Mouse (Mus musculus): Measurements from ENCODE around the gene Ugt1a9. TPM values are rescaled to one million over a fixed set of nuclear protein-coding genes. Genes with fewer than 3 reads are reported as not detected.
"Not testable (repeated sequence)": the region's sequence is repeated elsewhere in the genome, so short reads cannot be mapped to it uniquely, and the experiment has no call there.

Ugt1a9 gene
- polyA plus RNA-seq, 1 experiment from 2014 or later: not detected

GRCm38 (mm10) chr1:88077128-88077527 lies 6.5 kb downstream of the Ugt1a9 start:
- no peaks in the 10 kb centered on the region for H3K9me3 ChIP-seq (replicated peaks; ENCODE audit: control insufficient read depth, low read length, poor library complexity, severe bottlenecking)
- no peaks in the 10 kb centered on the region for H3K36me3 ChIP-seq (ENCODE audit: control insufficient read depth, insufficient read depth, low read length)
- no peaks in the 10 kb centered on the region for H3K27me3 ChIP-seq (ENCODE audit: control insufficient read depth, insufficient read depth, low read depth, low read length)
- no peak overlapping the region for H3K27ac ChIP-seq (ENCODE audit: low read length)
- no peaks in the 10 kb centered on the region for H3K4me1 ChIP-seq (ENCODE audit: control insufficient read depth, insufficient read depth, low read length)
- ATAC-seq: no peak
- H3K4me2 ChIP-seq (ENCODE audit: low read length): no peak overlapping the region
- no peak overlapping the region for H3K4me3 ChIP-seq (ENCODE audit: low read depth, low read length)
- no peak overlapping the region for H3K9ac ChIP-seq (ENCODE audit: low read depth, low read length)
- 100% methylated on average over 1 of the region's 1 CpGs for WGBS

GRCm38 (mm10) chr1:88081670-88082069 lies 11.1 kb downstream of the Ugt1a9 start:
- no peak overlapping the region for H3K4me3 ChIP-seq (ENCODE audit: low read depth, low read length)

GRCm38 (mm10) chr1:88086125-88086524 lies 15.5 kb downstream of the Ugt1a9 start:
- no peak overlapping the region for H3K9ac ChIP-seq (ENCODE audit: low read depth, low read length)
- WGBS: 83% methylated on average over 1 of the region's 1 CpGs
- no peaks in the 10 kb centered on the region for H3K9me3 ChIP-seq (replicated peaks; ENCODE audit: control insufficient read depth, low read length, poor library complexity, severe bottlenecking)
- H3K36me3 ChIP-seq (ENCODE audit: control insufficient read depth, insufficient read depth, low read length): no peaks in the 10 kb centered on the region
- no peaks in the 10 kb centered on the region for H3K27me3 ChIP-seq (ENCODE audit: control insufficient read depth, insufficient read depth, low read depth, low read length)
- no peak overlapping the region for H3K4me2 ChIP-seq (ENCODE audit: low read length)
- H3K4me1 ChIP-seq (ENCODE audit: control insufficient read depth, insufficient read depth, low read length): no peaks in the 10 kb centered on the region
- ATAC-seq: no peak
- H3K4me3 ChIP-seq (ENCODE audit: low read depth, low read length): no peak overlapping the region
- no peak overlapping the region for H3K27ac ChIP-seq (ENCODE audit: low read length)

More at GRCm38 (mm10) chr1:88081670-88082069, 11.1 kb downstream of the Ugt1a9 start:
- Histone ChIP-seq H3K4me1 (ENCODE audit: control insufficient read depth, insufficient read depth, low read length) (no peaks in the 10 kb centered on the region), H3K9me3 (replicated peaks; ENCODE audit: control insufficient read depth, low read length, poor library complexity, severe bottlenecking) (no peaks in the 10 kb centered on the region), H3K36me3 (ENCODE audit: control insufficient read depth, insufficient read depth, low read length) (no peaks in the 10 kb centered on the region), H3K27me3 (ENCODE audit: control insufficient read depth, insufficient read depth, low read depth, low read length) (no peaks in the 10 kb centered on the region), H3K4me2 (ENCODE audit: low read length) (no peak overlapping the region), H3K9ac (ENCODE audit: low read depth, low read length) (no peak overlapping the region), H3K27ac (ENCODE audit: low read length) (no peak overlapping the region)
- WGBS: 93% methylated on average over 1 of the region's 1 CpGs
- no peak for ATAC-seq

- no peak within 1 kb of the TSS for H3K4me3 ChIP-seq (ENCODE audit: low read depth, low read length)
- H3K9ac ChIP-seq (ENCODE audit: low read depth, low read length): no peak within 1 kb of the TSS
- no peaks in the 10 kb centered on the region for H3K9me3 ChIP-seq (replicated peaks; ENCODE audit: control insufficient read depth, low read length, poor library complexity, severe bottlenecking)
- WGBS: 88% methylated on average over 3 of the region's 3 CpGs
- ATAC-seq: no peak
- H3K36me3 ChIP-seq (ENCODE audit: control insufficient read depth, insufficient read depth, low read length): no peaks in the 10 kb centered on the region
- no peaks in the 10 kb centered on the region for H3K27me3 ChIP-seq (ENCODE audit: control insufficient read depth, insufficient read depth, low read depth, low read length)
- H3K4me2 ChIP-seq (ENCODE audit: low read length): no peak within 1 kb of the TSS
- no peak within 1 kb of the TSS for H3K27ac ChIP-seq (ENCODE audit: low read length)
- H3K4me1 ChIP-seq (ENCODE audit: control insufficient read depth, insufficient read depth, low read length): no peaks in the 10 kb centered on the region
These were observed 16.9 kb downstream of the Ugt1a9 start, which contains the start of gene Ugt1a8 for GRCm38 (mm10) chr1:88087513-88087912. Ugt1a8 (plus strand) TSS chr1:88087813.

GRCm38 (mm10) chr1:88092341-88092740 lies 21.7 kb downstream of the Ugt1a9 start:
- Histone ChIP-seq H3K27ac (ENCODE audit: low read length) (no peak overlapping the region), H3K27me3 (ENCODE audit: control insufficient read depth, insufficient read depth, low read depth, low read length) (no peaks in the 10 kb centered on the region), H3K4me2 (ENCODE audit: low read length) (no peak overlapping the region), H3K4me1 (ENCODE audit: control insufficient read depth, insufficient read depth, low read length) (no peaks in the 10 kb centered on the region), H3K9ac (ENCODE audit: low read depth, low read length) (no peak overlapping the region), H3K36me3 (ENCODE audit: control insufficient read depth, insufficient read depth, low read length) (no peaks in the 10 kb centered on the region), H3K9me3 (replicated peaks; ENCODE audit: control insufficient read depth, low read length, poor library complexity, severe bottlenecking) (no peaks in the 10 kb centered on the region), H3K4me3 (ENCODE audit: low read depth, low read length) (no peak overlapping the region)
- ATAC-seq: no peak

GRCm38 (mm10) chr1:88094270-88094676 lies 23.7 kb downstream of the Ugt1a9 start:
- not testable (repeated sequence) for H3K27me3 ChIP-seq (ENCODE audit: control insufficient read depth, insufficient read depth, low read depth, low read length); H3K9me3 ChIP-seq (replicated peaks; ENCODE audit: control insufficient read depth, low read length, poor library complexity, severe bottlenecking); H3K9ac ChIP-seq (ENCODE audit: low read depth, low read length); H3K4me2 ChIP-seq (ENCODE audit: low read length); H3K27ac ChIP-seq (ENCODE audit: low read length); H3K36me3 ChIP-seq (ENCODE audit: control insufficient read depth, insufficient read depth, low read length); H3K4me3 ChIP-seq (ENCODE audit: low read depth, low read length); H3K4me1 ChIP-seq (ENCODE audit: control insufficient read depth, insufficient read depth, low read length); ATAC-seq
- WGBS: 84% methylated on average over 3 of the region's 3 CpGs

GRCm38 (mm10) chr1:88094941-88095492 lies 24.4 kb downstream of the Ugt1a9 start, which contains the start of gene Ugt1a7c:
Ugt1a7c (plus strand) TSS chr1:88095062.
- Histone ChIP-seq H3K4me1 (ENCODE audit: control insufficient read depth, insufficient read depth, low read length) (no peaks in the 10 kb centered on the region), H3K9ac (ENCODE audit: low read depth, low read length) (no peak within 1 kb of the TSS), H3K27me3 (ENCODE audit: control insufficient read depth, insufficient read depth, low read depth, low read length) (no peaks in the 10 kb centered on the region), H3K4me3 (ENCODE audit: low read depth, low read length) (no peak within 1 kb of the TSS), H3K9me3 (replicated peaks; ENCODE audit: control insufficient read depth, low read length, poor library complexity, severe bottlenecking) (no peaks in the 10 kb centered on the region), H3K4me2 (ENCODE audit: low read length) (no peak within 1 kb of the TSS), H3K27ac (ENCODE audit: low read length) (no peak within 1 kb of the TSS), H3K36me3 (ENCODE audit: control insufficient read depth, insufficient read depth, low read length) (no peaks in the 10 kb centered on the region)
- ATAC-seq: no peak
- WGBS: 70% methylated on average over 10 of the region's 10 CpGs

GRCm38 (mm10) chr1:88098546-88098945 lies 27.9 kb downstream of the Ugt1a9 start:
- ATAC-seq; H3K9me3 ChIP-seq (replicated peaks; ENCODE audit: control insufficient read depth, low read length, poor library complexity, severe bottlenecking); H3K27ac ChIP-seq (ENCODE audit: low read length); H3K4me2 ChIP-seq (ENCODE audit: low read length); H3K27me3 ChIP-seq (ENCODE audit: control insufficient read depth, insufficient read depth, low read depth, low read length); H3K9ac ChIP-seq (ENCODE audit: low read depth, low read length); H3K4me1 ChIP-seq (ENCODE audit: control insufficient read depth, insufficient read depth, low read length); H3K36me3 ChIP-seq (ENCODE audit: control insufficient read depth, insufficient read depth, low read length); H3K4me3 ChIP-seq (ENCODE audit: low read depth, low read length): not testable (repeated sequence)
- WGBS: 98% methylated on average over 3 of the region's 3 CpGs

GRCm38 (mm10) chr1:88099691-88100090 lies 29.1 kb downstream of the Ugt1a9 start:
- not testable (repeated sequence) for ATAC-seq; H3K4me2 ChIP-seq (ENCODE audit: low read length); H3K4me1 ChIP-seq (ENCODE audit: control insufficient read depth, insufficient read depth, low read length); H3K9ac ChIP-seq (ENCODE audit: low read depth, low read length); H3K36me3 ChIP-seq (ENCODE audit: control insufficient read depth, insufficient read depth, low read length); H3K27me3 ChIP-seq (ENCODE audit: control insufficient read depth, insufficient read depth, low read depth, low read length); H3K4me3 ChIP-seq (ENCODE audit: low read depth, low read length); H3K9me3 ChIP-seq (replicated peaks; ENCODE audit: control insufficient read depth, low read length, poor library complexity, severe bottlenecking); H3K27ac ChIP-seq (ENCODE audit: low read length)
- 83% methylated on average over 2 of the region's 2 CpGs for whole genome bisulfite sequencing

All from midbrain, embryonic 16.5 days (tissue).